Comparison of ENCODE assay signal across 23 mouse cellular contexts in genomic region chr12:77571071-77571470, GRCm38 (mm10).
DNase-seq lines count a peak whose midpoint lies in the region; ATAC-seq and TF ChIP-seq lines count a peak whose summit lies in the region.
"Had no signal": no experiment of that assay in that cellular context is flagged by ENCODE, and none has a peak within 500 bp of the region (broad histone marks: within the 10 kb centered on the region; RNA-seq: fewer than 3 reads in every experiment).

No protein-coding gene starts in this region.

- DNase-seq in heart, adult 11 months: peak; percentile 31
- no peak for DNase-seq in heart, postnatal 4 days
- DNase-seq in layer of hippocampus, adult 18-20 months (ENCODE audit: low spot score in 2 of 2): peak; percentile 48 to 78
- DNase-seq in layer of hippocampus, postnatal 10 days (ENCODE audit: low spot score in 2 of 2): no peak
- peak; percentile 16 for DNase-seq in layer of hippocampus, adult 9-10 months (ENCODE audit: low spot score)
- DNase-seq in stomach, postnatal 0 days (ENCODE audit: low spot score): peak; percentile 6
- DNase-seq in embryo, embryonic 10.5 days (ENCODE audit: low spot score): no peak
- DNase-seq in embryo, embryonic 11 days: no peak
- DNase-seq: adrenal gland, adult 8-10 months; cerebellum, adult 8-10 months; gastrocnemius, postnatal 25 days; heart, adult 2 months; heart, postnatal 14 days had no signal

- no peaks in the 10 kb centered on the region for H3K4me1 ChIP-seq in stomach, postnatal 0 days (replicated peaks; ENCODE audit: control insufficient read depth, insufficient read depth)
- H3K4me1 ChIP-seq: embryonic facial prominence, embryonic 13.5 days; forebrain, embryonic 15.5 days; hindbrain, embryonic 15.5 days had no signal

- no peak for TF ChIP-seq EP300 in stomach, postnatal 0 days (optimal IDR thresholded peaks at IDR 0.05)

- no peak overlapping the region for H3K4me2 ChIP-seq in stomach, postnatal 0 days (replicated peaks; ENCODE audit: low read depth)
- H3K4me2 ChIP-seq: embryonic facial prominence, embryonic 13.5 days; forebrain, embryonic 12.5 days; forebrain, embryonic 15.5 days; heart, embryonic 13.5 days; hindbrain, embryonic 12.5 days; hindbrain, embryonic 15.5 days had no signal

- no peak overlapping the region for H3K9ac ChIP-seq in stomach, postnatal 0 days (ENCODE audit: low read length)
- H3K9ac ChIP-seq: embryonic facial prominence, embryonic 13.5 days; forebrain, embryonic 12.5 days; forebrain, embryonic 15.5 days; heart, embryonic 13.5 days; hindbrain, embryonic 12.5 days; hindbrain, embryonic 15.5 days had no signal

- no peaks in the 10 kb centered on the region for H3K36me3 ChIP-seq in stomach, postnatal 0 days (ENCODE audit: control insufficient read depth, insufficient read depth, low read length)
- H3K36me3 ChIP-seq: embryonic facial prominence, embryonic 10.5 days; embryonic facial prominence, embryonic 13.5 days; forebrain, embryonic 12.5 days; forebrain, embryonic 15.5 days; heart, embryonic 10.5 days; heart, embryonic 13.5 days; hindbrain, embryonic 12.5 days; hindbrain, embryonic 15.5 days had no signal

- no peak for ATAC-seq in stomach, postnatal 0 days (ENCODE audit: low FRiP score, low TSS enrichment)
- ATAC-seq: activated CD4-positive, CD25-positive, alpha-beta regulatory T cell, adult 4 months; forebrain, embryonic 15.5 days had no signal

- no peak for TF ChIP-seq CTCF in stomach, postnatal 0 days (IDR thresholded peaks at IDR 0.05; ENCODE audit: low read depth)

- WGBS in stomach, postnatal 0 days: 84% methylated on average over 5 of the region's 5 CpGs

- no peaks in the 10 kb centered on the region for H3K27me3 ChIP-seq in stomach, postnatal 0 days (ENCODE audit: control insufficient read depth, insufficient read depth, low read length)
- H3K27me3 ChIP-seq: embryonic facial prominence, embryonic 13.5 days; forebrain, embryonic 12.5 days; forebrain, embryonic 15.5 days; hindbrain, embryonic 12.5 days; hindbrain, embryonic 15.5 days had no signal

- no peak overlapping the region for H3K4me3 ChIP-seq in stomach, postnatal 0 days (ENCODE audit: low read depth, low read length)
- H3K4me3 ChIP-seq: embryonic facial prominence, embryonic 10.5 days; embryonic facial prominence, embryonic 13.5 days; erythroblast, embryonic 14.5 days; forebrain, embryonic 12.5 days; forebrain, embryonic 15.5 days; heart, adult 2 months; heart, embryonic 10.5 days; heart, embryonic 13.5 days; hindbrain, embryonic 12.5 days; hindbrain, embryonic 15.5 days had no signal

- no peak overlapping the region for H3K27ac ChIP-seq in stomach, postnatal 0 days (replicated peaks)
- H3K27ac ChIP-seq: embryonic facial prominence, embryonic 10.5 days; embryonic facial prominence, embryonic 13.5 days; forebrain, embryonic 12.5 days; forebrain, embryonic 15.5 days; heart, adult 2 months; heart, embryonic 10.5 days; heart, embryonic 13.5 days; hindbrain, embryonic 12.5 days; hindbrain, embryonic 15.5 days had no signal

- H3K9me3 ChIP-seq in stomach, postnatal 0 days (ENCODE audit: control insufficient read depth, low read length): no peaks in the 10 kb centered on the region
- H3K9me3 ChIP-seq: embryonic facial prominence, embryonic 10.5 days; embryonic facial prominence, embryonic 13.5 days; forebrain, embryonic 12.5 days; forebrain, embryonic 15.5 days; heart, embryonic 10.5 days; heart, embryonic 13.5 days; hindbrain, embryonic 12.5 days; hindbrain, embryonic 15.5 days had no signal

Comparison
In these comparisons a context has a peak if more than half of its experiments do, and no peak if none do; other contexts are left out.
1. DNase-seq: peak in heart, adult 11 months (single experiment), layer of hippocampus, adult 18-20 months (2 of 2), layer of hippocampus, adult 9-10 months (single experiment) and stomach, postnatal 0 days (single experiment); none in heart, postnatal 4 days (single experiment), layer of hippocampus, postnatal 10 days (0 of 2), embryo, embryonic 10.5 days (single experiment) and embryo, embryonic 11 days (single experiment).